Mouse (Mus musculus): Measurements from ENCODE around the gene Arpp19. TPM values are rescaled to one million over a fixed set of nuclear protein-coding genes. Genes with fewer than 3 reads are reported as not detected.
A peak's percentile ranks its signal among the peaks of the same experiment; 100 is the strongest.

Arpp19 gene
- polyA plus RNA-seq, 1 experiment from 2014 or later: 254 TPM

- Histone ChIP-seq H3K9me3 (ENCODE audit: low read length) (no peaks in the 10 kb centered on the region), H3K36me3 (ENCODE audit: insufficient read depth, low read length) (no peaks in the 10 kb centered on the region), H3K4me2 (replicated peaks; ENCODE audit: low read depth, low read length) (no peak overlapping the region), H3K27ac (ENCODE audit: low read length) (no peak overlapping the region), H3K4me3 (ENCODE audit: low read depth, low read length) (no peak overlapping the region), H3K9ac (replicated peaks; ENCODE audit: low read depth) (no peak overlapping the region), H3K4me1 (ENCODE audit: insufficient read depth, low read depth, low read length) (no peaks in the 10 kb centered on the region), H3K27me3 (replicated peaks; ENCODE audit: insufficient read depth, low read length) (no peaks in the 10 kb centered on the region)
- TF ChIP-seq CTCF (IDR thresholded peaks at IDR 0.05): no peak
- no peak for TF ChIP-seq EP300 (IDR thresholded peaks at IDR 0.05)
- DNase-seq (ENCODE audit: low spot score) (no peak), ATAC-seq (no peak)
Measured at GRCm38 (mm10) chr9:75077191-75077590, 39.8 kb downstream of the Arpp19 start.

- WGBS: 61% methylated on average over 5 of the region's 5 CpGs
- Histone ChIP-seq H3K27me3 (replicated peaks; ENCODE audit: insufficient read depth, low read length) (no peaks in the 10 kb centered on the region), H3K9ac (replicated peaks; ENCODE audit: low read depth) (no peak overlapping the region), H3K36me3 (ENCODE audit: insufficient read depth, low read length) (no peaks in the 10 kb centered on the region), H3K4me1 (ENCODE audit: insufficient read depth, low read depth, low read length) (no peaks in the 10 kb centered on the region), H3K4me3 (ENCODE audit: low read depth, low read length) (no peak overlapping the region), H3K9me3 (ENCODE audit: low read length) (no peaks in the 10 kb centered on the region), H3K27ac (ENCODE audit: low read length) (no peak overlapping the region), H3K4me2 (replicated peaks; ENCODE audit: low read depth, low read length) (no peak overlapping the region)
- no peak for DNase-seq (ENCODE audit: low spot score)
- TF ChIP-seq CTCF (IDR thresholded peaks at IDR 0.05) (no peak), EP300 (IDR thresholded peaks at IDR 0.05) (no peak)
- ATAC-seq: no peak
Measured at GRCm38 (mm10) chr9:75085242-75085824, 47.9 kb downstream of the Arpp19 start.

- TF ChIP-seq EP300 (IDR thresholded peaks at IDR 0.05) (no peak), CTCF (IDR thresholded peaks at IDR 0.05) (no peak)
- H3K9ac ChIP-seq (replicated peaks; ENCODE audit: low read depth): no peak overlapping the region
- H3K27me3 ChIP-seq (replicated peaks; ENCODE audit: insufficient read depth, low read length): no peaks in the 10 kb centered on the region
- H3K4me3 ChIP-seq (ENCODE audit: low read depth, low read length): no peak overlapping the region
- H3K36me3 ChIP-seq (ENCODE audit: insufficient read depth, low read length): no peaks in the 10 kb centered on the region
- DNase-seq (ENCODE audit: low spot score): no peak
- 74% methylated on average over 2 of the region's 2 CpGs for WGBS
- H3K4me1 ChIP-seq (ENCODE audit: insufficient read depth, low read depth, low read length): no peaks in the 10 kb centered on the region
- ATAC-seq: no peak
- no peak overlapping the region for H3K4me2 ChIP-seq (replicated peaks; ENCODE audit: low read depth, low read length)
- H3K9me3 ChIP-seq (ENCODE audit: low read length): no peaks in the 10 kb centered on the region
- H3K27ac ChIP-seq (ENCODE audit: low read length): no peak overlapping the region
Measured at GRCm38 (mm10) chr9:75087823-75088222, 50.4 kb downstream of the Arpp19 start.

GRCm38 (mm10) chr9:75089285-75089684 lies 51.9 kb downstream of the Arpp19 start:
- Histone ChIP-seq H3K4me1 (ENCODE audit: insufficient read depth, low read depth, low read length) (no peaks in the 10 kb centered on the region), H3K4me2 (replicated peaks; ENCODE audit: low read depth, low read length) (no peak overlapping the region), H3K9ac (replicated peaks; ENCODE audit: low read depth) (no peak overlapping the region), H3K9me3 (ENCODE audit: low read length) (no peaks in the 10 kb centered on the region), H3K4me3 (ENCODE audit: low read depth, low read length) (no peak overlapping the region), H3K36me3 (ENCODE audit: insufficient read depth, low read length) (no peaks in the 10 kb centered on the region), H3K27me3 (replicated peaks; ENCODE audit: insufficient read depth, low read length) (no peaks in the 10 kb centered on the region), H3K27ac (ENCODE audit: low read length) (no peak overlapping the region)
- ATAC-seq (no peak), DNase-seq (ENCODE audit: low spot score) (no peak)
- 73% methylated on average over 3 of the region's 3 CpGs for WGBS
- TF ChIP-seq EP300 (IDR thresholded peaks at IDR 0.05) (no peak), CTCF (IDR thresholded peaks at IDR 0.05) (no peak)

GRCm38 (mm10) chr9:75092134-75092533 lies 54.7 kb downstream of the Arpp19 start:
- H3K27ac ChIP-seq (ENCODE audit: low read length): no peak overlapping the region
- H3K4me3 ChIP-seq (ENCODE audit: low read depth, low read length): no peak overlapping the region
- 72% methylated on average over 1 of the region's 1 CpGs for WGBS

GRCm38 (mm10) chr9:75094762-75095161 lies 57.3 kb downstream of the Arpp19 start:
- Histone ChIP-seq H3K36me3 (ENCODE audit: insufficient read depth, low read length) (no peaks in the 10 kb centered on the region), H3K9ac (replicated peaks; ENCODE audit: low read depth) (no peak overlapping the region), H3K4me2 (replicated peaks; ENCODE audit: low read depth, low read length) (no peak overlapping the region), H3K9me3 (ENCODE audit: low read length) (no peaks in the 10 kb centered on the region), H3K27me3 (replicated peaks; ENCODE audit: insufficient read depth, low read length) (no peaks in the 10 kb centered on the region), H3K27ac (ENCODE audit: low read length) (no peak overlapping the region), H3K4me1 (ENCODE audit: insufficient read depth, low read depth, low read length) (no peaks in the 10 kb centered on the region), H3K4me3 (ENCODE audit: low read depth, low read length) (no peak overlapping the region)
- WGBS: 65% methylated on average over 3 of the region's 3 CpGs
- DNase-seq (ENCODE audit: low spot score) (peak; percentile 39), ATAC-seq (no peak)
- TF ChIP-seq EP300 (IDR thresholded peaks at IDR 0.05) (no peak), CTCF (IDR thresholded peaks at IDR 0.05) (no peak)

More at GRCm38 (mm10) chr9:75092134-75092533, 54.7 kb downstream of the Arpp19 start:
- Histone ChIP-seq H3K27me3 (replicated peaks; ENCODE audit: insufficient read depth, low read length) (no peaks in the 10 kb centered on the region), H3K9ac (replicated peaks; ENCODE audit: low read depth) (no peak overlapping the region), H3K4me2 (replicated peaks; ENCODE audit: low read depth, low read length) (no peak overlapping the region), H3K4me1 (ENCODE audit: insufficient read depth, low read depth, low read length) (no peaks in the 10 kb centered on the region), H3K36me3 (ENCODE audit: insufficient read depth, low read length) (no peaks in the 10 kb centered on the region), H3K9me3 (ENCODE audit: low read length) (no peaks in the 10 kb centered on the region)
- DNase-seq (ENCODE audit: low spot score) (no peak), ATAC-seq (no peak)
- TF ChIP-seq CTCF (IDR thresholded peaks at IDR 0.05) (no peak), EP300 (IDR thresholded peaks at IDR 0.05) (no peak)

- ATAC-seq (no peak), DNase-seq (ENCODE audit: low spot score) (no peak)
- no peak overlapping the region for H3K27ac ChIP-seq (ENCODE audit: low read length)
- 93% methylated on average over 9 of the region's 9 CpGs for WGBS
- no peaks in the 10 kb centered on the region for H3K4me1 ChIP-seq (ENCODE audit: insufficient read depth, low read depth, low read length)
- H3K9ac ChIP-seq (replicated peaks; ENCODE audit: low read depth): no peak overlapping the region
- no peaks in the 10 kb centered on the region for H3K36me3 ChIP-seq (ENCODE audit: insufficient read depth, low read length)
- H3K4me2 ChIP-seq (replicated peaks; ENCODE audit: low read depth, low read length): no peak overlapping the region
- TF ChIP-seq EP300 (IDR thresholded peaks at IDR 0.05) (no peak), CTCF (IDR thresholded peaks at IDR 0.05) (no peak)
- no peak overlapping the region for H3K4me3 ChIP-seq (ENCODE audit: low read depth, low read length)
- no peaks in the 10 kb centered on the region for H3K9me3 ChIP-seq (ENCODE audit: low read length)
- H3K27me3 ChIP-seq (replicated peaks; ENCODE audit: insufficient read depth, low read length): no peaks in the 10 kb centered on the region
Measured at GRCm38 (mm10) chr9:75098937-75099336, 61.5 kb downstream of the Arpp19 start.
